Mouse (Mus musculus): ENCODE data around the gene D930048N14Rik. TPM values are rescaled to one million over a fixed set of nuclear protein-coding genes. Genes with fewer than 3 reads are reported as not detected.

The D930048N14Rik gene
- polyA plus RNA-seq, 1 experiment from 2014 or later = 3.8 TPM

GRCm38 (mm10) chr11:51671376-51671775, 20.6 kb downstream of the D930048N14Rik start:
- ATAC-seq (ENCODE audit: low FRiP score, low TSS enrichment) = no peak
- H3K4me3 ChIP-seq (ENCODE audit: low read length) = no peak overlapping the region
- no peaks in the 10 kb centered on the region for H3K36me3 ChIP-seq (ENCODE audit: control insufficient read depth, insufficient read depth, low read length)
- no peak overlapping the region for H3K9ac ChIP-seq (ENCODE audit: low read depth, low read length)
- no peak overlapping the region for H3K4me2 ChIP-seq (replicated peaks; ENCODE audit: low read depth, low read length)
- no peak overlapping the region for H3K27ac ChIP-seq (ENCODE audit: low read depth, low read length)
- 81% methylated on average over 2 of the region's 2 CpGs for WGBS
- no peaks in the 10 kb centered on the region for H3K9me3 ChIP-seq (ENCODE audit: control insufficient read depth, low read length)
- no peaks in the 10 kb centered on the region for H3K27me3 ChIP-seq (ENCODE audit: control insufficient read depth, insufficient read depth, low read length)
- no peaks in the 10 kb centered on the region for H3K4me1 ChIP-seq (ENCODE audit: control insufficient read depth, insufficient read depth, low read length)

- H3K27ac ChIP-seq (ENCODE audit: low read depth, low read length) = no peak overlapping the region
- no peaks in the 10 kb centered on the region for H3K9me3 ChIP-seq (ENCODE audit: control insufficient read depth, low read length)
- H3K9ac ChIP-seq (ENCODE audit: low read depth, low read length) = no peak overlapping the region
- no peaks in the 10 kb centered on the region for H3K4me1 ChIP-seq (ENCODE audit: control insufficient read depth, insufficient read depth, low read length)
- no peak overlapping the region for H3K4me2 ChIP-seq (replicated peaks; ENCODE audit: low read depth, low read length)
- no peak overlapping the region for H3K4me3 ChIP-seq (ENCODE audit: low read length)
- H3K36me3 ChIP-seq (ENCODE audit: control insufficient read depth, insufficient read depth, low read length) = no peaks in the 10 kb centered on the region
- no peaks in the 10 kb centered on the region for H3K27me3 ChIP-seq (ENCODE audit: control insufficient read depth, insufficient read depth, low read length)
- WGBS = 71% methylated on average over 9 of the region's 9 CpGs
- no peak for ATAC-seq (ENCODE audit: low FRiP score, low TSS enrichment)
Observed at GRCm38 (mm10) chr11:51673291-51673690, 22.5 kb downstream of the D930048N14Rik start.

GRCm38 (mm10) chr11:51675386-51675785, 24.6 kb downstream of the D930048N14Rik start:
- ATAC-seq (ENCODE audit: low FRiP score, low TSS enrichment) = no peak
- Histone ChIP-seq H3K27me3 (ENCODE audit: control insufficient read depth, insufficient read depth, low read length) (no peaks in the 10 kb centered on the region), H3K36me3 (ENCODE audit: control insufficient read depth, insufficient read depth, low read length) (no peaks in the 10 kb centered on the region), H3K9me3 (ENCODE audit: control insufficient read depth, low read length) (no peaks in the 10 kb centered on the region), H3K4me1 (ENCODE audit: control insufficient read depth, insufficient read depth, low read length) (no peaks in the 10 kb centered on the region), H3K9ac (ENCODE audit: low read depth, low read length) (no peak overlapping the region), H3K4me3 (ENCODE audit: low read length) (no peak overlapping the region), H3K4me2 (replicated peaks; ENCODE audit: low read depth, low read length) (no peak overlapping the region), H3K27ac (ENCODE audit: low read depth, low read length) (no peak overlapping the region)
- 87% methylated on average over 5 of the region's 5 CpGs for WGBS

GRCm38 (mm10) chr11:51677737-51678418, 27.1 kb downstream of the D930048N14Rik start:
- WGBS = 57% methylated on average over 6 of the region's 6 CpGs
- ATAC-seq (ENCODE audit: low FRiP score, low TSS enrichment) = no peak
- H3K27ac ChIP-seq (ENCODE audit: low read depth, low read length) = no peak overlapping the region
- no peaks in the 10 kb centered on the region for H3K27me3 ChIP-seq (ENCODE audit: control insufficient read depth, insufficient read depth, low read length)
- H3K4me3 ChIP-seq (ENCODE audit: low read length) = no peak overlapping the region
- no peak overlapping the region for H3K4me2 ChIP-seq (replicated peaks; ENCODE audit: low read depth, low read length)
- H3K4me1 ChIP-seq (ENCODE audit: control insufficient read depth, insufficient read depth, low read length) = 0 out of 2 replicates have a peak, but pooled peaks cover 3% of the 10 kb centered on the region
- no peaks in the 10 kb centered on the region for H3K9me3 ChIP-seq (ENCODE audit: control insufficient read depth, low read length)
- no peak overlapping the region for H3K9ac ChIP-seq (ENCODE audit: low read depth, low read length)
- no peaks in the 10 kb centered on the region for H3K36me3 ChIP-seq (ENCODE audit: control insufficient read depth, insufficient read depth, low read length)

GRCm38 (mm10) chr11:51679466-51679865, 28.7 kb downstream of the D930048N14Rik start:
- Histone ChIP-seq H3K4me3 (ENCODE audit: low read length) (no peak overlapping the region), H3K9ac (ENCODE audit: low read depth, low read length) (no peak overlapping the region), H3K9me3 (ENCODE audit: control insufficient read depth, low read length) (no peaks in the 10 kb centered on the region), H3K4me1 (ENCODE audit: control insufficient read depth, insufficient read depth, low read length) (0 out of 2 replicates have a peak, but pooled peaks cover 3% of the 10 kb centered on the region), H3K27me3 (ENCODE audit: control insufficient read depth, insufficient read depth, low read length) (no peaks in the 10 kb centered on the region), H3K36me3 (ENCODE audit: control insufficient read depth, insufficient read depth, low read length) (no peaks in the 10 kb centered on the region), H3K4me2 (replicated peaks; ENCODE audit: low read depth, low read length) (no peak overlapping the region), H3K27ac (ENCODE audit: low read depth, low read length) (no peak overlapping the region)
- ATAC-seq (ENCODE audit: low FRiP score, low TSS enrichment) = no peak
- 79% methylated on average over 3 of the region's 3 CpGs for WGBS

GRCm38 (mm10) chr11:51681324-51681975, 30.7 kb downstream of the D930048N14Rik start:
- H3K36me3 ChIP-seq (ENCODE audit: control insufficient read depth, insufficient read depth, low read length) = peaks cover 3% of the 10 kb centered on the region; the same call in 1 of the 2 replicates
- H3K27ac ChIP-seq (ENCODE audit: low read depth, low read length) = no peak overlapping the region
- H3K9ac ChIP-seq (ENCODE audit: low read depth, low read length) = no peak overlapping the region
- ATAC-seq (ENCODE audit: low FRiP score, low TSS enrichment) = peak; percentile 81
- H3K4me2 ChIP-seq (replicated peaks; ENCODE audit: low read depth, low read length) = peak overlapping the region; percentile 10; the same call in 1 of the 2 replicates
- 37% methylated on average over 13 of the region's 13 CpGs for WGBS
- no peaks in the 10 kb centered on the region for H3K9me3 ChIP-seq (ENCODE audit: control insufficient read depth, low read length)
- H3K4me1 ChIP-seq (ENCODE audit: control insufficient read depth, insufficient read depth, low read length) = 0 out of 2 replicates have a peak, but pooled peaks cover 3% of the 10 kb centered on the region
- H3K27me3 ChIP-seq (ENCODE audit: control insufficient read depth, insufficient read depth, low read length) = no peaks in the 10 kb centered on the region
- no peak overlapping the region; the same call in 1 of the 2 replicates for H3K4me3 ChIP-seq (ENCODE audit: low read length)

- H3K27me3 ChIP-seq (ENCODE audit: control insufficient read depth, insufficient read depth, low read length) = no peaks in the 10 kb centered on the region
- no peak overlapping the region for H3K27ac ChIP-seq (ENCODE audit: low read depth, low read length)
- no peaks in the 10 kb centered on the region for H3K9me3 ChIP-seq (ENCODE audit: control insufficient read depth, low read length)
- WGBS = 44% methylated on average over 8 of the region's 8 CpGs
- 0 out of 2 replicates have a peak, but pooled peaks have one; percentile 33 for ATAC-seq (ENCODE audit: low FRiP score, low TSS enrichment)
- no peak overlapping the region for H3K4me2 ChIP-seq (replicated peaks; ENCODE audit: low read depth, low read length)
- peaks cover 3% of the 10 kb centered on the region; the same call in 1 of the 2 replicates for H3K36me3 ChIP-seq (ENCODE audit: control insufficient read depth, insufficient read depth, low read length)
- no peak overlapping the region for H3K9ac ChIP-seq (ENCODE audit: low read depth, low read length)
- 0 out of 2 replicates have a peak, but pooled peaks cover 3% of the 10 kb centered on the region for H3K4me1 ChIP-seq (ENCODE audit: control insufficient read depth, insufficient read depth, low read length)
- H3K4me3 ChIP-seq (ENCODE audit: low read length) = no peak overlapping the region
Observed at GRCm38 (mm10) chr11:51681976-51682374, 31.2 kb downstream of the D930048N14Rik start.

GRCm38 (mm10) chr11:51688330-51689328, 37.9 kb downstream of the D930048N14Rik start, which contains the start of gene 0610009B22Rik:
TSS of gene 0610009B22Rik (minus strand) at chr11:51688874.
- Histone ChIP-seq H3K27ac (ENCODE audit: low read depth, low read length) (peak within 1 kb of the TSS; percentile 97), H3K4me3 (ENCODE audit: low read length) (peak within 1 kb of the TSS; percentile 83), H3K9me3 (ENCODE audit: control insufficient read depth, low read length) (no peaks in the 10 kb centered on the region), H3K4me2 (replicated peaks; ENCODE audit: low read depth, low read length) (peak within 1 kb of the TSS; percentile 69), H3K9ac (ENCODE audit: low read depth, low read length) (peak within 1 kb of the TSS; percentile 82), H3K4me1 (ENCODE audit: control insufficient read depth, insufficient read depth, low read length) (peaks cover 14% of the 10 kb centered on the region; the same call in 1 of the 2 replicates), H3K36me3 (ENCODE audit: control insufficient read depth, insufficient read depth, low read length) (peaks cover 6% of the 10 kb centered on the region; the same call in 1 of the 2 replicates), H3K27me3 (ENCODE audit: control insufficient read depth, insufficient read depth, low read length) (no peaks in the 10 kb centered on the region)
- peak; percentile 99 for ATAC-seq (ENCODE audit: low FRiP score, low TSS enrichment)
- WGBS = under 1% methylated on average over 60 of the region's 60 CpGs
